Mouse (Mus musculus): Measurements from ENCODE around the gene Gdi1. TPM values are rescaled to one million over a fixed set of nuclear protein-coding genes. Genes with fewer than 3 reads are reported as not detected.

The Gdi1 gene
- polyA plus RNA-seq, 1 experiment from 2014 or later = 79.3 TPM

DNA sequence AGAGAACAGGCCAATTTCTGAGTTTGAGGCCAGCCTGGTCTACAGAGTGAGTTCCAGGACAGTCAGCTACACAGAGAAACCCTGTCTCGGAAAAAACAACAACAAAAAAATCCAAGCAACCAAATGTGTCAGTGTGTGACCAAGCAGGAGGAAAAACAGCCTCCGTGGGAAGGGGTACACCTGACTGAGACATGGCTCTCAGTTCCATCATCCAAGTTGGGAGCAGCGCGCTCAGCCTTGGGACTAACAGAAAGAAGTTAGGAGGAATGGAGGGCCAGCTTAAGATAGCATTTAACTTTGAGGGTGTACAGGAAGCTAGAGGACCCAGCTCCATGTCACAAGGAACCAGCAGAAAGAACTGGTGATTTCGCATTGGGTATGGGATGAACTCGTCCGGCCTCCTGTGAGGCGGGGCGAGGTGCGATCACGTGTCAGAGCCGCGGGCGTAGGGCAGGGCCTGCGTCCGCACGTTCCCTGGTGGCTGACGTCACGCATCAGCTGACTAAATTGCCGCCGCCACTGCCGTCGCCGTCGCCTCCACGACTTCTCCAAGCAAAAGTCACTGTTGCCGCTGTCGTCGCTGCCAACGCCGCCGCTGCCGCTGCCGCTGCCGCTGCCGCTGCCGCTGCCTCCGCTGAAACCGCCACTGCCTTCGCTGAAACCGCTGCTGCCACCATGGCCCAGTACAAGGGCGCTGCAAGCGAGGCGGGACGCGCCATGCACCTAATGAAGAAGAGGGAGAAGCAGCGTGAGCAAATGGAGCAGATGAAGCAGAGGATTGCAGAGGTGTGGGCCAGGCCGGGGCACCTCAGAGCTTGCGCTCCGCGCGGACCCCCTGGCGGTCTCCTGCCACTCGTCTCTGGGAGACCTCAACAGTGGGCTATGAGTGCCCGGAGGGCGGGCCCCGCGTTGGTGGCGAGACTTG lies 8.0 kb downstream of the Gdi1 start, which contains the start of gene Fam50a:
Gene Fam50a (plus strand): TSS at position 494 of the 925 bp plus-strand sequence.
- Histone ChIP-seq H3K27me3 (ENCODE audit: control insufficient read depth, insufficient read depth, low read length) (no peaks in the 10 kb centered on the region), H3K4me2 (replicated peaks; ENCODE audit: low read depth) (peak within 1 kb of the TSS; percentile 69), H3K9ac (ENCODE audit: low read length) (peak within 1 kb of the TSS; percentile 74), H3K9me3 (ENCODE audit: control insufficient read depth, low read length) (no peaks in the 10 kb centered on the region), H3K36me3 (ENCODE audit: control insufficient read depth, insufficient read depth, low read length) (no peaks in the 10 kb centered on the region), H3K4me3 (ENCODE audit: low read depth, low read length) (peak within 1 kb of the TSS; percentile 54), H3K27ac (replicated peaks) (peak within 1 kb of the TSS; percentile 79), H3K4me1 (replicated peaks; ENCODE audit: control insufficient read depth, insufficient read depth) (no peaks in the 10 kb centered on the region)
- ATAC-seq (ENCODE audit: low FRiP score, low TSS enrichment) = peak; percentile 98
- peak; percentile 91 for DNase-seq (ENCODE audit: low spot score)
- no peak for TF ChIP-seq EP300 (optimal IDR thresholded peaks at IDR 0.05)
- no peak; the same call in 1 of the 2 replicates for TF ChIP-seq CTCF (IDR thresholded peaks at IDR 0.05; ENCODE audit: low read depth)
- whole genome bisulfite sequencing = 18% methylated on average over 56 of the region's 59 CpGs

- ATAC-seq (ENCODE audit: low FRiP score, low TSS enrichment) (peak; percentile 94), DNase-seq (ENCODE audit: low spot score) (peak; percentile 81)
- Histone ChIP-seq H3K36me3 (ENCODE audit: control insufficient read depth, insufficient read depth, low read length) (no peaks in the 10 kb centered on the region), H3K9ac (ENCODE audit: low read length) (peak within 1 kb of the TSS; percentile 66), H3K9me3 (ENCODE audit: control insufficient read depth, low read length) (no peaks in the 10 kb centered on the region), H3K27me3 (ENCODE audit: control insufficient read depth, insufficient read depth, low read length) (no peaks in the 10 kb centered on the region), H3K4me2 (replicated peaks; ENCODE audit: low read depth) (peak within 1 kb of the TSS; percentile 56), H3K4me1 (replicated peaks; ENCODE audit: control insufficient read depth, insufficient read depth) (no peaks in the 10 kb centered on the region), H3K4me3 (ENCODE audit: low read depth, low read length) (peak within 1 kb of the TSS; percentile 41), H3K27ac (replicated peaks) (peak within 1 kb of the TSS; percentile 73)
- TF ChIP-seq CTCF (IDR thresholded peaks at IDR 0.05; ENCODE audit: low read depth) = no peak
- no peak for TF ChIP-seq EP300 (optimal IDR thresholded peaks at IDR 0.05)
- 15% methylated on average over 18 of the region's 30 CpGs for WGBS
These were observed 23.9 kb downstream of the Gdi1 start, which contains the start of gene Plxna3 for GRCm38 (mm10) chrX:74328725-74329161. Gene Plxna3 (plus strand): TSS chrX:74329066.

DNA sequence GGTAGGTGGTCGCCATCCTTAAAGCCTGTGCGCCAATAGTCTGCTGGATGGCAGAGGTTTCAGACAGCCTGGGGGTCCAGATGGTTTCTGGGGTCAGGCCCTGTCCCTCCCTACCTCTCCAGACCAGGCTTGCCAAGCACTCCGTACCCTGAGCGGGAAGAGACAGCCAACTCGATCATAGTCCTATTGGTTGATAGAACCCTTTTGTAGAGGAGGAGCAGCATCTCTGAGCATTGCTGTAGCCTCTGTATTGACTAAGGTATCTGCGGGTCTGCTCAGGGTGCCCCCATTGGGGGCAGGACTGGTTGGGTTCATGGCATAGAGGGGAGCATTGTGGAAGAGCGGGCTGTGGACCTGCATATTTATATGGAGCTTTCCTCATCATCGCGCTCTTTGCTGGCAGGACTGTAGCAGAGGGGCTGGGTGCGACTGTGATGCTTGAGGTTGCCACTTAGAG lies 24.4 kb downstream of the Gdi1 start:
- ATAC-seq (ENCODE audit: low FRiP score, low TSS enrichment) = peak; percentile 4; the same call in 1 of the 2 replicates
- DNase-seq (ENCODE audit: low spot score) = no peak
- 19% methylated on average over 10 of the region's 10 CpGs for WGBS
- H3K27ac ChIP-seq (replicated peaks) = no peak overlapping the region
- peak overlapping the region; percentile 66 for H3K9ac ChIP-seq (ENCODE audit: low read length)
- no peaks in the 10 kb centered on the region for H3K9me3 ChIP-seq (ENCODE audit: control insufficient read depth, low read length)
- H3K27me3 ChIP-seq (ENCODE audit: control insufficient read depth, insufficient read depth, low read length) = no peaks in the 10 kb centered on the region
- peak overlapping the region; percentile 41 for H3K4me3 ChIP-seq (ENCODE audit: low read depth, low read length)
- H3K36me3 ChIP-seq (ENCODE audit: control insufficient read depth, insufficient read depth, low read length) = no peaks in the 10 kb centered on the region
- H3K4me1 ChIP-seq (replicated peaks; ENCODE audit: control insufficient read depth, insufficient read depth) = no peaks in the 10 kb centered on the region
- peak overlapping the region; percentile 56 for H3K4me2 ChIP-seq (replicated peaks; ENCODE audit: low read depth)
- TF ChIP-seq EP300 (optimal IDR thresholded peaks at IDR 0.05) = no peak
- no peak for TF ChIP-seq CTCF (IDR thresholded peaks at IDR 0.05; ENCODE audit: low read depth)

GRCm38 (mm10) chrX:74330166-74330930 lies 25.6 kb downstream of the Gdi1 start:
- no peak overlapping the region for H3K9ac ChIP-seq (ENCODE audit: low read length)
- no peaks in the 10 kb centered on the region for H3K27me3 ChIP-seq (ENCODE audit: control insufficient read depth, insufficient read depth, low read length)
- no peak for ATAC-seq (ENCODE audit: low FRiP score, low TSS enrichment)
- no peak overlapping the region for H3K4me3 ChIP-seq (ENCODE audit: low read depth, low read length)
- no peaks in the 10 kb centered on the region for H3K4me1 ChIP-seq (replicated peaks; ENCODE audit: control insufficient read depth, insufficient read depth)
- no peaks in the 10 kb centered on the region for H3K9me3 ChIP-seq (ENCODE audit: control insufficient read depth, low read length)
- no peaks in the 10 kb centered on the region for H3K36me3 ChIP-seq (ENCODE audit: control insufficient read depth, insufficient read depth, low read length)
- DNase-seq (ENCODE audit: low spot score) = no peak
- no peak overlapping the region; the same call in 1 of the 2 replicates for H3K27ac ChIP-seq (replicated peaks)
- peak overlapping the region; percentile 56; the same call in 1 of the 2 replicates for H3K4me2 ChIP-seq (replicated peaks; ENCODE audit: low read depth)
- WGBS = 29% methylated on average over 2 of the region's 2 CpGs
- TF ChIP-seq EP300 (optimal IDR thresholded peaks at IDR 0.05) = no peak
- TF ChIP-seq CTCF (IDR thresholded peaks at IDR 0.05; ENCODE audit: low read depth) = no peak

- 20% methylated on average over 13 of the region's 13 CpGs for WGBS
- DNase-seq (ENCODE audit: low spot score) = no peak
These were observed 48.1 kb downstream of the Gdi1 start for GRCm38 (mm10) chrX:74352645-74353466.

More at GRCm38 (mm10) chrX:74352645-74353466, 48.1 kb downstream of the Gdi1 start:
- no peaks in the 10 kb centered on the region for H3K9me3 ChIP-seq (ENCODE audit: control insufficient read depth, low read length)
- H3K4me3 ChIP-seq (ENCODE audit: low read depth, low read length) = peak overlapping the region; percentile 39
- peak; percentile 29; the same call in 1 of the 2 replicates for ATAC-seq (ENCODE audit: low FRiP score, low TSS enrichment)
- H3K27ac ChIP-seq (replicated peaks) = peak overlapping the region; percentile 30; the same call in 1 of the 2 replicates
- TF ChIP-seq EP300 (optimal IDR thresholded peaks at IDR 0.05) (no peak), CTCF (IDR thresholded peaks at IDR 0.05; ENCODE audit: low read depth) (no peak)
- no peaks in the 10 kb centered on the region for H3K36me3 ChIP-seq (ENCODE audit: control insufficient read depth, insufficient read depth, low read length)
- H3K4me1 ChIP-seq (replicated peaks; ENCODE audit: control insufficient read depth, insufficient read depth) = no peaks in the 10 kb centered on the region
- no peaks in the 10 kb centered on the region for H3K27me3 ChIP-seq (ENCODE audit: control insufficient read depth, insufficient read depth, low read length)
- peak overlapping the region; percentile 54 for H3K9ac ChIP-seq (ENCODE audit: low read length)
- H3K4me2 ChIP-seq (replicated peaks; ENCODE audit: low read depth) = peak overlapping the region; percentile 64

All from stomach, postnatal 0 days (tissue).